In the genomic region with DNA sequence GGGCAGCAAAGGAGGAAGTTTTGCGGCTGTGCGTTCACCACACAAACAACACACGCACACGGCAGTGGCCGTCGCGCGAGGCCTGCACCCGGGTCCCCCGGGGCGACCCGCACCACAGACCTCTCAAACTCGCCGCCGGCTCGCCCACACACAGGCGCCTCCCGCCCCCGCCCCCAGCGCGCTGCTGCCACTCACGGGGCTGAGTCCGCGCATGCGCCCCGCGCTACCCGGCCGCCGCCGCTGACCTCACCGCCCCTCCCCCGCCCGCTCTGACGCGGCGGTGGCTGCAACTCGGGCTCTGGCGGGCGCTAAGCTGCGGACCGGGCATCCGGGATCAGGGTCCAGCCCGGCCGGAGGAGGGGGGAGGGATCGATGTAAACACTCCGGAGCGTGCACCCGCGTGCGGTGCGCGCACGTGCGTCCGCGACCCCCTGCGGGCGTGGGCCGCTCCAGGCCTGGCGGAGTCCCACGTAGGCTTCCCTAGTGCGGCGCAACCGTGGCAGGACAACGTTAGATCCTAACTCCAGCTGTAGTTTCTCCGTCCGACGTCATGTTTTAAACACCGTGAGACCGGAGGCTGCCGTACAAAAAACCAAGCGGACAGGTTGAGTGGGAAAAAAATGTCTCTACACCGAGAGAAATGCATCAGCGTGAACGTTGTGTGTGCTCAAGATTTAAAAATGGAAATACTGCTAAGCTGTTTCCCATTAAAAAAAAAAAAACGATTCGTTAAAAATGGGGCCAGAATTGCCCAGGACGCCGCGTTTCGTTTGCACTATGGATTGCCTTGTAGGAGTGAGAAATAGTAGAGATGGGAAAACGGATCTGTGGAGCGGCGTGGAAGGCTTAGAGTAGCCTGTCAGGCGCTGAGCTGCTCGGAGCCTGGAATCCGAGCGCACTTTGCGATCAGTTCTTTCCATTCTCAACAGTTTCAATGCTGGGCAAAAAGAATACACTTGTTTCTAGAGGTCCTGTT, we compare ENCODE assay signal across 8 mouse cellular contexts. TPM values are rescaled to one million over a fixed set of nuclear protein-coding genes. Genes with fewer than 3 reads are reported as not detected.
DNase-seq lines count a peak whose midpoint lies in the region; ATAC-seq and TF ChIP-seq lines count a peak whose summit lies in the region.

No protein-coding gene starts in this region.

- H3K9me3 ChIP-seq in forebrain, embryonic 10.5 days = no peaks in the 10 kb centered on the region
- no peaks in the 10 kb centered on the region for H3K9me3 ChIP-seq in heart, embryonic 16.5 days (replicated peaks; ENCODE audit: control insufficient read depth, low read length)
- no peaks in the 10 kb centered on the region for H3K9me3 ChIP-seq in liver, embryonic 16.5 days (replicated peaks; ENCODE audit: control insufficient read depth, low read length)
- H3K9me3 ChIP-seq in neural tube, embryonic 13.5 days = no peaks in the 10 kb centered on the region

- peaks cover 9% of the 10 kb centered on the region; the same call in 1 of the 2 replicates for H3K27me3 ChIP-seq in forebrain, embryonic 10.5 days (ENCODE audit: poor library complexity, severe bottlenecking)
- H3K27me3 ChIP-seq in heart, embryonic 16.5 days (ENCODE audit: control insufficient read depth, insufficient read depth, low read length) = no peaks in the 10 kb centered on the region
- no peaks in the 10 kb centered on the region for H3K27me3 ChIP-seq in liver, embryonic 16.5 days (ENCODE audit: control insufficient read depth, insufficient read depth, low read depth, low read length)
- H3K27me3 ChIP-seq in neural tube, embryonic 13.5 days = 0 out of 2 replicates have a peak, but pooled peaks cover 4% of the 10 kb centered on the region
- H3K27me3 ChIP-seq in testis, adult 2 months (ENCODE audit: control insufficient read depth, insufficient read depth, low read length) = no peaks in the 10 kb centered on the region

- H3K4me3 ChIP-seq in forebrain, embryonic 10.5 days = peak overlapping the region; percentile 94
- peak overlapping the region; percentile 98 for H3K4me3 ChIP-seq in heart, embryonic 16.5 days (ENCODE audit: low read length)
- peak overlapping the region; percentile 100 for H3K4me3 ChIP-seq in liver, embryonic 16.5 days (ENCODE audit: low read depth, low read length)
- peak overlapping the region; percentile 98 for H3K4me3 ChIP-seq in neural tube, embryonic 13.5 days
- peak overlapping the region; percentile 94 for H3K4me3 ChIP-seq in testis, adult 2 months (ENCODE audit: control insufficient read depth, low read depth, low read length)

- ATAC-seq in heart, embryonic 16.5 days (replicated peaks; ENCODE audit: extremely low read depth, insufficient read depth, low FRiP score) = peak; percentile 82
- peak; percentile 74 for ATAC-seq in liver, embryonic 16.5 days (ENCODE audit: low read depth)
- ATAC-seq in neural tube, embryonic 13.5 days (ENCODE audit: low read depth) = peak; percentile 87

- peaks cover 18% of the 10 kb centered on the region for H3K4me1 ChIP-seq in forebrain, embryonic 10.5 days
- peaks cover 9% of the 10 kb centered on the region for H3K4me1 ChIP-seq in heart, embryonic 16.5 days (ENCODE audit: control insufficient read depth, insufficient read depth, low read length)
- peaks cover 16% of the 10 kb centered on the region for H3K4me1 ChIP-seq in liver, embryonic 16.5 days (ENCODE audit: control insufficient read depth, low read depth, low read length)
- peaks cover 26% of the 10 kb centered on the region for H3K4me1 ChIP-seq in neural tube, embryonic 13.5 days (replicated peaks)
- H3K4me1 ChIP-seq in testis, adult 2 months (ENCODE audit: control insufficient read depth, insufficient read depth, low read length) = peaks cover 4% of the 10 kb centered on the region; the same call in 1 of the 2 replicates

- TF ChIP-seq CTCF in testis, adult 2 months (IDR thresholded peaks at IDR 0.05; ENCODE audit: control insufficient read depth, insufficient read depth, insufficient replicate concordance, low read depth, low read length) = no peak

- H3K27ac ChIP-seq in forebrain, embryonic 10.5 days = peak overlapping the region; percentile 97
- peak overlapping the region; percentile 100 for H3K27ac ChIP-seq in heart, embryonic 16.5 days (ENCODE audit: low read length)
- H3K27ac ChIP-seq in liver, embryonic 16.5 days (ENCODE audit: low read length) = peak overlapping the region; percentile 100
- H3K27ac ChIP-seq in neural tube, embryonic 13.5 days (replicated peaks) = peak overlapping the region; percentile 100
- peak overlapping the region; percentile 96 for H3K27ac ChIP-seq in testis, adult 2 months (ENCODE audit: control insufficient read depth, insufficient read depth, low read depth, low read length)

- peak; percentile 34; the same call in 1 of the 2 replicates for TF ChIP-seq POLR2A in testis, adult 2 months (IDR thresholded peaks at IDR 0.05; ENCODE audit: control insufficient read depth, low read depth, low read length)

- H3K9ac ChIP-seq in heart, embryonic 16.5 days (ENCODE audit: low read length) = peak overlapping the region; percentile 93
- peak overlapping the region; percentile 98 for H3K9ac ChIP-seq in liver, embryonic 16.5 days (ENCODE audit: low read depth, low read length)
- peak overlapping the region; percentile 89 for H3K9ac ChIP-seq in neural tube, embryonic 13.5 days

- H3K36me3 ChIP-seq in forebrain, embryonic 10.5 days (replicated peaks) = no peaks in the 10 kb centered on the region
- H3K36me3 ChIP-seq in heart, embryonic 16.5 days (ENCODE audit: control insufficient read depth, insufficient read depth) = no peaks in the 10 kb centered on the region
- no peaks in the 10 kb centered on the region for H3K36me3 ChIP-seq in liver, embryonic 16.5 days (ENCODE audit: control insufficient read depth, insufficient read depth)
- H3K36me3 ChIP-seq in neural tube, embryonic 13.5 days = no peaks in the 10 kb centered on the region
- no peaks in the 10 kb centered on the region for H3K36me3 ChIP-seq in testis, adult 2 months (ENCODE audit: control insufficient read depth, insufficient read depth, low read length)

- peak overlapping the region; percentile 85 for H3K4me2 ChIP-seq in heart, embryonic 16.5 days (ENCODE audit: low read depth, low read length)
- H3K4me2 ChIP-seq in liver, embryonic 16.5 days (ENCODE audit: low read depth, low read length) = peak overlapping the region; percentile 97
- H3K4me2 ChIP-seq in neural tube, embryonic 13.5 days = peak overlapping the region; percentile 65

- peak; percentile 93 to 94 for DNase-seq in CD8-positive naive resting alpha-beta T cell, adult 2 months (ENCODE audit: low read depth in 2 of 2, low spot score in 2 of 2)
- DNase-seq in c-Kit-positive CD71-negative TER-119-negative erythroid progenitor cells, embryonic 14.5 days (ENCODE audit: low read depth) = peak; percentile 85
- peak; percentile 94 for DNase-seq in forebrain, embryonic 10.5 days (ENCODE audit: extremely low spot score, low spot score)
- peak; percentile 98 to 99 for DNase-seq in kidney, postnatal 4 days

- under 1% methylated on average over 86 of the region's 90 CpGs for WGBS in forebrain, embryonic 10.5 days
- under 1% methylated on average over 74 of the region's 90 CpGs for WGBS in heart, embryonic 16.5 days
- under 1% methylated on average over 88 of the region's 90 CpGs for WGBS in liver, embryonic 16.5 days (ENCODE audit: insufficient replicate concordance)
- under 1% methylated on average over 79 of the region's 90 CpGs for WGBS in neural tube, embryonic 13.5 days

RNA-seq across cellular contexts. Expression of a gene that starts 1.1 kb away (rescaled TPM):
- polyA plus RNA-seq in forebrain, embryonic 10.5 days (2016; fragmentation: Nextera tagmentation; extraction: Ambion mirVana) = 9.9 and 12.0 TPM in 2 replicates
- polyA plus RNA-seq in heart, embryonic 16.5 days (2015; fragmentation: Nextera tagmentation; extraction: Ambion mirVana) = 7.7 and 8.1 TPM in 2 replicates
- polyA plus RNA-seq in liver, embryonic 16.5 days (2015; fragmentation: Nextera tagmentation; extraction: Ambion mirVana) = 5.3 TPM in 2 replicates
- polyA plus RNA-seq in neural tube, embryonic 13.5 days (2015; fragmentation: Nextera tagmentation; extraction: Ambion mirVana) = 16.8 and 19.7 TPM in 2 replicates
- 7.3 and 7.7 TPM in 2 replicates for polyA plus RNA-seq in testis, adult 2 months (2012; rRNA removed)

RNA-seq across cellular contexts. Expression of a gene that starts 16.2 kb away (rescaled TPM):
- polyA plus RNA-seq in forebrain, embryonic 10.5 days (2016; fragmentation: Nextera tagmentation; extraction: Ambion mirVana) = not detected in 2 replicates
- 0.16 TPM in 1 of 2 replicates, not detected in the other for polyA plus RNA-seq in heart, embryonic 16.5 days (2015; fragmentation: Nextera tagmentation; extraction: Ambion mirVana)
- polyA plus RNA-seq in liver, embryonic 16.5 days (2015; fragmentation: Nextera tagmentation; extraction: Ambion mirVana) = not detected in 2 replicates
- polyA plus RNA-seq in neural tube, embryonic 13.5 days (2015; fragmentation: Nextera tagmentation; extraction: Ambion mirVana) = 0.20 and 0.29 TPM in 2 replicates
- 102 and 108 TPM in 2 replicates for polyA plus RNA-seq in testis, adult 2 months (2012; rRNA removed)

Comparison
In these comparisons a context has a peak if more than half of its experiments do, and no peak if none do; other contexts are left out.
1. Peak in every context shown above with its lines: DNase-seq, ATAC-seq, H3K4me3 ChIP-seq and H3K27ac ChIP-seq.
2. RNA of a gene that starts 16.2 kb away (polyA plus RNA-seq): 102 to 108 TPM in testis, adult 2 months; 0.20 to 0.29 TPM in neural tube, embryonic 13.5 days, 0.16 TPM in heart, embryonic 16.5 days, not detected in forebrain, embryonic 10.5 days and not detected in liver, embryonic 16.5 days; every median in the first group is over 10 times any median in the second.